Mouse (Mus musculus): ENCODE results near the gene Larp4b.
A peak's percentile ranks its signal among the peaks of the same experiment; 100 is the strongest.
"Not testable (repeated sequence)": the region's sequence is repeated elsewhere in the genome, so short reads cannot be mapped to it uniquely, and the experiment has no call there.

Gene Larp4b

GRCm38 (mm10) chr13:9093316-9094155 lies at the start of gene Larp4b:
Gene Larp4b, plus strand, starts transcription at chr13:9093881.
- DNase-seq (ENCODE audit: low spot score in 2 of 2): peak; percentile 98

- no peak for DNase-seq (ENCODE audit: low spot score in 2 of 2)
Measured at GRCm38 (mm10) chr13:9044731-9045130, 49.0 kb upstream of the Larp4b start.

- not testable (repeated sequence) for DNase-seq (ENCODE audit: low spot score in 2 of 2)
Measured at GRCm38 (mm10) chr13:9052049-9052691, 41.5 kb upstream of the Larp4b start.

GRCm38 (mm10) chr13:9057277-9057676 lies 36.4 kb upstream of the Larp4b start:
- DNase-seq (ENCODE audit: low spot score in 2 of 2): no peak

- no peak for DNase-seq (ENCODE audit: low spot score in 2 of 2)
Measured at GRCm38 (mm10) chr13:9058706-9059105, 35.0 kb upstream of the Larp4b start.

- no peak for DNase-seq (ENCODE audit: low spot score in 2 of 2)
Measured at GRCm38 (mm10) chr13:9061394-9061793, 32.3 kb upstream of the Larp4b start.

GRCm38 (mm10) chr13:9064196-9064595 lies 29.5 kb upstream of the Larp4b start:
- DNase-seq (ENCODE audit: low spot score in 2 of 2): peak in 1 of 2 experiments; percentile 36

- DNase-seq (ENCODE audit: low spot score in 2 of 2): peak; percentile 45 to 68
Measured at GRCm38 (mm10) chr13:9066107-9066506, 27.6 kb upstream of the Larp4b start.

GRCm38 (mm10) chr13:9071008-9071407 lies 22.7 kb upstream of the Larp4b start:
- DNase-seq (ENCODE audit: low spot score in 2 of 2): no peak

- DNase-seq (ENCODE audit: low spot score in 2 of 2): no peak
Measured at GRCm38 (mm10) chr13:9073818-9074217, 19.9 kb upstream of the Larp4b start.

- no peak for DNase-seq (ENCODE audit: low spot score in 2 of 2)
Measured at GRCm38 (mm10) chr13:9075825-9076592, 17.7 kb upstream of the Larp4b start.

- no peak for DNase-seq (ENCODE audit: low spot score in 2 of 2)
Measured at GRCm38 (mm10) chr13:9082128-9082883, 11.4 kb upstream of the Larp4b start.

- DNase-seq (ENCODE audit: low spot score in 2 of 2): peak; percentile 30 to 43
Measured at GRCm38 (mm10) chr13:9094186-9094980, 702 bp downstream of the Larp4b start.

- DNase-seq (ENCODE audit: low spot score in 2 of 2): no peak
Measured at GRCm38 (mm10) chr13:9099289-9099688, 5.6 kb downstream of the Larp4b start.

GRCm38 (mm10) chr13:9100517-9100916 lies 6.8 kb downstream of the Larp4b start:
- DNase-seq (ENCODE audit: low spot score in 2 of 2): no peak

- DNase-seq (ENCODE audit: low spot score in 2 of 2): no peak
Measured at GRCm38 (mm10) chr13:9106246-9106645, 12.6 kb downstream of the Larp4b start.

GRCm38 (mm10) chr13:9106992-9107858 lies 13.5 kb downstream of the Larp4b start:
- no peak for DNase-seq (ENCODE audit: low spot score in 2 of 2)

GRCm38 (mm10) chr13:9113735-9114134 lies 20.1 kb downstream of the Larp4b start:
- DNase-seq (ENCODE audit: low spot score in 2 of 2): no peak

- DNase-seq (ENCODE audit: low spot score in 2 of 2): no peak
Measured at GRCm38 (mm10) chr13:9120835-9121542, 27.3 kb downstream of the Larp4b start.
